Mouse (Mus musculus): ENCODE measurements at regions not wholly inside any gene's neighbourhood (a gene's known extent, or its start where the extent isn't known, plus 50 kb on each side); places are given as distances from the start of the nearest gene placed in this dataset.

- DNase-seq = no peak
Measured at GRCm38 (mm10) chr10:125725681-125726139, 240.3 kb upstream of the Lrig3 start.

- DNase-seq = no peak
Measured at GRCm38 (mm10) chr10:125726546-125726945, 239.4 kb upstream of the Lrig3 start.

DNA sequence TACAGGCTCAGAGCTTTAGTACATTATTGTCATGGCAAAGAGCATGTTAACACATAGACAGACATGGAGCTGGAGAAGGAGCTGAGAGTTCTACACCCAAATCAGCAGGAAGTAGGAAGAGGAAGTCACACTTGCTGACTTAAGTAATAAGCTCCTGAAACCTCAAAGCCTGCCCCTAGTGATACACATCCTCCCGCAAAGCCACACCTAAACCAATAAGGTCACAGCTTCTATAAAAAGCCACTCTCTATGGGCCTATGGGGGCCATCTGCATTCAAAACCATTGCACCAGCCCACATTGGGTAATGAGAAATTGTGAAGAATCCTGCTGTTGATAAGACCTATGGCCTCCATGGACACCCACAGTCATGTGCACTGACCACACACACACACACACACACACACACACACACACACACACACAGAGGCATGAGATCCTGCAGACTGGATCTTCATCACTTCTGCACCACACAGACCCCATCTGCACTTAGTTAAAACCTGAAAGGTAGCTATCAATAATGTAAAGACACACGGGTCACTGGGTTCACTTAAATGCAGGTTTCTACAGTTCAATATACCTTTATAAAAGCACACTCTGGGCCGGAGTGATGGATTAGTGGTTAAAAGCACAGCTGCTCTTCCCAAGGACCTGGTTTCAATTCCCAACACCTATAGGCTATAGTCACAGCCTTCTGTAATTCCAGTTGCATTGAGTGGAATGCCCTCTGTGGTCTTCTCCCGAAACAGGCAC is 230.0 kb upstream of the Lrig3 start:
- DNase-seq = no peak

- no peak for DNase-seq
Measured at GRCm38 (mm10) chr10:125743181-125743580, 222.8 kb upstream of the Lrig3 start.

DNA sequence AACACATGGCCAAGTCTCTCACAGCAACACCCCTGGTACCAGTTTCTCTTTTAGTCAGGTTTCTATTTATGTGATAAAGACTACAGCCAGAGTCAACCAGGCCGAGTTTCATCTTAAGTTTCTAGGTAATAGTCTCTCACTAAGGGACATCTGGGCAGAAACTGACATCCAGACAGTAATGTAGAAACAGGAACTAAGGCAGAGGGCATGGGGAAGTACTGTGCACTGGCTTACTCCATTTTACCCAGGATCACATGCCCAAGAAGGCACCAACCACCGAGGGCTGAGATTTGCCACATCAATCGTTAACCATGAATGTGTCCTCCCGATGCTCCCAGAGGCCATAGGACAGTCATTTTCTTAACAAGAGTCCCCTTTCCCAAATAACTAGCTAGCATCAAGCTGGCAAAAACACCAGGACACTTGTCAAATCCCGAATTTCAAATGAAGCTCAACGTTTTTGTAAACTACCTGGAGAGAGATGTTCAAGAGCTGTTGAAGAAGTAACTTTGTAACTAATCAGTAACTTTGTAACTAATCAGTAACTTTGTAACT is 216.9 kb upstream of the Lrig3 start:
- no peak for DNase-seq

GRCm38 (mm10) chr10:125752506-125753218 is 213.3 kb upstream of the Lrig3 start:
- no peak for DNase-seq

DNA sequence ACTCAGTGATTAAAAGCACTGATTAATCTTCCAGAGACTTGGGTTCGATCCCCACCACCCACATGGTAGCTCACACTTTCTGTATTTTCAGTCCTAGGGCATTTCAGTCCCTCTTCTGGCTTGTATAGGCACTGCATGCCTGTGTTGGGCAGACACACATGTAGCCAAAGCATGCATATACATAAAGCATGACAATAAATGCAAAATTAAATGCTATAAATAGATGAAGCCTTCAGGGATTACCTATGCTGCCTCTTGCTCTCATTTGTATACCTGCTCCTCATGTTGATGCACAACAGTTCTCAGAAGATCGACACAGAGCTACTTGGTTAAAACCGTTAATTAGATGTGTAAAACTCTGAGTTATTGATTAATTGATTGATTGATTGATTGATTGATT is 206.8 kb upstream of the Lrig3 start:
- DNase-seq = no peak

DNA sequence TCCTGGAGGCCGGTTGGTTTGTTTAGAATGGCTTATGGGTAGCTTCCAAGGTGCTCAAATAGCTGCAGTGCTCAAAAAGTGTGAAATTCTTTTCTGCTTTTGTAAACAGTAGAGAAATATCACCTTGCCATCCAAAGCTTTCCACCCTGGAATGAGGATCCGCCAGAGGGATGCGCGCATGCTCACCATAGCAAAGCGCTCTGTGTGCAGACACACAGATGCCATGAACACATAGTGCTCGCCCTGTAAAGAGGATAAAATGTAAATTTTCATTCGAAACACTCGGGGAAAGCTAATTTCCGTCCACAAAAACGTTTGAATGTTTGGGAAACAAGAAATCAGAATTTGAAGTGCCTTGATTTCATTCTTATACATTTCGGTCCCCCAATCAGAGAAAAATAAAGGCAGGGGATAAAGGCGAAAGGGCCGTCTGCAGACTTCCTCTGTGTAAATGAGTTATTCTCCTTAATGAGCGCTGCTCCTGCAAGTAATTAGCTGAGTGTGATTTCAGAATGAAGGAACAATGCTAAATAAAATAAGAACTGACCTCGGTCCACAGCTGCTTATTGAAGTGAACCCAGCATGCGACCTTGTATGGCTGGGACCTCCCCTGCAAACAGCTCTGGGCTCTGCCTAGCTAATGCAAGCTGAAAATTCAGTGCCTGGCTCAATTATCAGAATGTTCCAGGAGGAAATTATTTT is 203.4 kb upstream of the Lrig3 start:
- no peak for DNase-seq

DNA sequence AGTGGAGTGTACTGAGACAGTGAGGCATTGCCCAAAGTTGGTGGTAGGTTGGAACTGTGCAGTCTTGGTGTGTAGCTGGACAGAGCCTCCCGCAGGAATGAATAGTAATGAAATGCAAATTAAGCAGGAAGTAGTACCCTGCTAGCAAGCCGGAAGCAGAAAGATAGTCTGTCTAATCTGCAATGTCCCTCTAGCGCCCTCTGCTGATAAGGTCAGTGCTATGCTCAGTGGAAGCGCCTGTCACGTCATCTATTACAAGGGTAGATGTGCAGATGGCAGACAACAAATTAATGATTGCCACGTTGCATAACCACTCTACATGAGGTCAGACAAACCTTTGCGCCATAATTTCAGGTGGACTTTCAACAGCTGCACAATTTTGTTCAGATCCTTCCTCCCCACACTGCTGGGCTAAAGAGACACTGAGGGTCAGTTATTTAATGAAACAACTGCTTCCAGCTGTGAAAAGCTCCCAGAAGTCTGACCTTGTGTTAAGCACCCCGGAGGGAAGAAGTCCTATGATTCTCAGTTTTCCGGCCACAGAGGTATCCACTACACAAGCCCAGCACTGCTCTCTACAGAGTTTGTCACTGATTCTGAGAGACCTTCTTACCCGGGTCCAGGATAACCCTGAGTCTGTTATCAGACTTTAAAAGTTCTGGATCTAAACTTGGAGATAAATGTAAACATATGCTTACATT is 201.4 kb upstream of the Lrig3 start:
- peak; percentile 10 to 18 for DNase-seq

DNA sequence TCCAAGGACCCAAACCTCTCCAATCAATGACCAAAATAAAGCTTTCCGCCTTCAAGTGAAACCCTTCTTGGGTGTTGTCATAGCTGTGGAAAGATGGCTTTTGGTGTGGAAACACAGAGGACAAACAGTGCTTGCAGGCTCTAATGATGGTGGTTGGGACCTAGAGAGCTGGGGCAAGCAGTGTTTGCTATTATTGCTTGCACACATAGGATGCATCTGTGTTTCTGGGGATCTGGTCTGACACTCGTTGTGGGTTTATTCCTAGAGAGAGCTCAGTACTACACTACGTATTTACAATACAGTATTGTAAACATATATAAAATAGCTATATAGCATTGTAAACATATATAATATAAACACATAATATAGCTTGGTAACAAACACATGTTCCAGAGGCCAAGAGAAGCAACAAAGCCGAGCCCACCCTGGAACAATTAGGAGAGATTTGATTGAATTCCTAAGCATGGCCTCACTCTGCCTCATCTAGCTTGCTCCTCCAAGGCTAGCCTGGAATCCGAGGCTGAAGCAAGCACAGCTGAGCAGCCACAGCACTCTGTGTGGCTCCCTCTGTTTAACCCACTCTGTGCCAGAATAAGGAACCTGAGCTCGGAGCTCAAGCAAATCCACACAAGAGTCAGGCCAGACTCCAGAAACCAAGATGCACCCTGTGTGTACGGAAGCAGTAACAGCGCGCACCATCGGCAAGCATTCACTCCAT is 200.7 kb upstream of the Lrig3 start:
- DNase-seq = no peak

DNA sequence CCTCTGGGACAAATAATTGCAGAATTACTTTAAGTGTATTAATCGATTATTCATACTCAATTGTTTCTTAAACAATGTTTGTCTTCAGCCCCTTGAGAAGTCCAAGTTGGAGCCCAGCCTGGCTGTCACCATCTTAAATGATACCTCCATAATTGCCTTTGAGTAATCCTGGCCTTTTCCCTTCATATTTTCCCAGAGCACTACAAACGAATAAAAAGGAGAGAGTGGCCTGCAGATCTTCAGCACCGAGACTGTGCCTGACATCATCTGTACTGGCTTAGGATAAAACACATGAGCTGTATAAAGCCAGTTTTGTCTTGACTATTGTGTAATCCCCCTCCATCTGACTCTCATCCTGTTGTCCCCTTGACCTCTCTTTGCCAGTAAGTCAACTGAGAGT is 197.7 kb upstream of the Lrig3 start:
- no peak for DNase-seq

GRCm38 (mm10) chr10:125773541-125773940 is 192.4 kb upstream of the Lrig3 start:
- no peak for DNase-seq

DNA sequence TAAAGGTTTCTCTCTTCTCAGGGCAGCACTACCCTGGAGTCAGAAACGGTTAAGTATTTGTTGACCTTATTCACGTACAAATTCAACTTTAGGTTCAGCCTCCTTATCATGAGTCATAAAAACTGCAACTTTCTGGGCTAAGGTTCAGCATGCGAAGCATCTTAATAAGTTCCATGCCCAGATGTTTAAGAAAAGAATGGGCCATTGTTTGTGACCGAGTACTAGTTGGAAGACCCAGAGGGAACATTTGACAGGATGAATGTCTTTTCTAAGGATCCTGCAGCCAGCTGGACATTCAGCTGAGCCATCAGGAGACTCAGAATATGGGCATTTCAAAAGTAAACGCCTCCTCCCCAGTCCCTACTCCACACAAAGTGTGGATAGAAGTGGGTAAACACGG is 183.5 kb upstream of the Lrig3 start:
- DNase-seq = no peak

- DNase-seq = peak in 1 of 2 experiments; percentile 8
Measured at GRCm38 (mm10) chr10:125784896-125785295, 181.1 kb upstream of the Lrig3 start.

DNA sequence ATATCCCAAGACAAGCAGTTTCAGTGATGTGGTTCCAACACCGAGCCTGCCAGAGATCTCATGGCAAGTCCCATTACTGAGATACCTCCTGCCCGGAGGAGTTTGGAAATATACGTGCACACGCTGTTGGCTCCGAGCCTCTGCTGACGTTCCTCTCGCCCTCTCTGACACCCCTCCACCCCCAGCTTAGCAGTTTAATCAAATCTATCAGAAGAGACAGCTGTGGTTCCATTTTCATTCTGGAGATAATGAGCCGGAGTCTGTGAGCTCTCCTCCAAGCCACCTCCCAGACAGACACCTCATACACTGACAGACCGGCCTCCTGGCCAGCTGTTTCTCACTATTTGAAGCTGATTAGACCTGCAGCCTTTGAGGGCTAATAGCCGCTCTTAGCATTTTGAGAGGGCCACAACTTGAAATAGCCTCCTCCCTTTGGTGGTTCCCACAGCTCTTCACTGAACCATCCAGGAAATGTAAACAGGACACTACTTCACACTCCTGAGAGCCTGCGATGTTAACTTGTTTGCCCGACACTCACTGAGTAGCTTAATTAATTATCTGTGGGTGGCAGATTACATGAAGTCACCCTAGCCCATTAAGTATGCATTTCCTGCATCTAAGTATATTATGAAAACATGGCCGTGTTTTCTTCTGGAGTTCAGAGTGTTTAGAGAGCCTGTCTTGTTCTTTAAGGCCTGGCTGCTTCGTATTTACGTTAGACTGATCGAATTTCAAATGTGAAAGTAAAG is 180.3 kb upstream of the Lrig3 start:
- peak in 1 of 2 experiments; percentile 2 for DNase-seq

DNA sequence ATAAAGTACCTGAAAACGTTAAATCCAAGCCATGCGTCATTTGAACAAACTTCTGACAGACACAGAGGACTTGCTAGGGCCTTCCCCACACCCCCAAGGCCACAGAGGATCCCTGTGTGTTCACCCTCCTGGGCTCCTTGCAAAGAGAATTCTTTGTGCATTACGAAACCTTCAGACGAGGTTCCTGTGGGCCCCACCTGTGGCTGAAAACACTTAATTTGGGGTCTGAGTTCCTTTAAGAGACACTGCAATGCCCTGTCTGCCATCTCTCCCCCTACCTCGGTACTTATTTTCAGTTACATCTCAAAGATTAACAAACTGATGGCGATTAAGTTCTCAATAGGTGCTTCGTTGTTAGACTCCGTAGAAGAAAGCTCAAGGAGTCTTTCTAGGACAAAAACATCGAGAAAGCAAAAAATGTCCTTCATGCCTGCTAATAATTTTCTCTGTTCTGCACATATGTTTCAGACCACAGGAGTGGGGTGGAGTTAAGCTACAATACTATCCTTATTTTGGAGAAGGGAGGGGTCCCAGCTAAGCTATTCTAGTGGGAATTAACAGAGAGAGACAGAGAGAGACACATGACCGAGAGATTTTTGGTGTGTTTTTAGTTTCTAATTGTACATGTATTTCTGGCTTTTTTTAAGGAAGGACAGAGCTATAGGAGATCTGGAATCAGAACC is 179.6 kb upstream of the Lrig3 start:
- DNase-seq = peak; percentile 17 to 19

DNA sequence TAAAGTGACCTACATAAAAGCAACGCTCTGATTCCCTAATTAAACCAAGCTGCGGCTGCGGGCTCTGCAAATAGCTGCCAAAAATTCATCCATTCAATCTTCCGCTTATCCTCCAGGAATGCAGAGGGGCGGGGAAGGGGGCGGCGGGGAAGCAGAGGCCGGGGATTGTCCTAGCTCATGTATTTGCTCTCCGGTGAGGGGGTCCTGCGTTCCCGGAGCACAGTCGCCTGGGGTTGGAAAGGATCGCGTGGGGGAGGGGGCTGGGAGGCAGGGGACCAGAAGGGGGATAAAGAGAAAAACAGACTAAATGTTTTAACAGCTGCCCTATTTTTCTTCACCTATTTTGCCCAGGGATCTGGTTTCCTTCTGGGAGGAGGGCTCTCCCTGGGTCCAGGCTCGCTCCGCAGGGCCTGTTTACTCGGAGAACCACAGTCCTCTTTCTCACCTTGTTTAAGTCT is 179.1 kb upstream of the Lrig3 start:
- peak in 1 of 2 experiments; percentile 11 for DNase-seq

- DNase-seq = no peak
Measured at GRCm38 (mm10) chr10:125787441-125788060, 178.4 kb upstream of the Lrig3 start.

- DNase-seq = no peak
Measured at GRCm38 (mm10) chr10:125788262-125788661, 177.7 kb upstream of the Lrig3 start.
